Mouse (Mus musculus) midbrain, embryonic 14.5 days (tissue): Measurements from ENCODE around the gene Zfp866. TPM values are rescaled to one million over a fixed set of nuclear protein-coding genes. Genes with fewer than 3 reads are reported as not detected.
A peak's percentile ranks its signal among the peaks of the same experiment; 100 is the strongest.

ENCODE experiments used
- ATAC-seq: fragments of 200-750 bp; cut with Nextera tagmentation; 2 replicates; pipeline ENCODE4 v1.8.0; 2017; ENCODE audit warnings: moderate number of reproducible peaks, moderate library complexity; ENCODE audit not compliant: low FRiP score, low TSS enrichment
- DNase-seq: peaks from one replicate; pipeline ENCODE4 v3.0.0-alpha.2; 2015
- H3K27ac ChIP-seq: fragments of 300-500 bp; sonication (generic); replicated peaks from 2 replicates; pipeline ENCODE4 v1.5.1; 2014; ENCODE audit warnings: mild to moderate bottlenecking, low read depth, low read length, moderate library complexity
- H3K27me3 ChIP-seq: fragments of 300-500 bp; sonication (generic); 2 replicates; pipeline ENCODE4 v1.6.1; 2014; ENCODE audit warnings: low read length, control low read depth, mixed read lengths; ENCODE audit not compliant: control insufficient read depth, insufficient read depth
- H3K36me3 ChIP-seq: fragments of 300-500 bp; sonication (generic); 2 replicates; pipeline ENCODE4 v1.6.1; 2014; ENCODE audit warnings: low read length, control low read depth; ENCODE audit not compliant: control insufficient read depth, insufficient read depth
- H3K4me1 ChIP-seq: fragments of 300-500 bp; sonication (generic); 2 replicates; pipeline ENCODE4 v1.6.1; 2014; ENCODE audit warnings: mild to moderate bottlenecking, antibody characterized with exemption, low read length, control low read depth; ENCODE audit not compliant: control insufficient read depth, insufficient read depth
- H3K4me2 ChIP-seq: fragments of 300-500 bp; sonication (generic); 2 replicates; pipeline ENCODE4 v1.6.1; 2014; ENCODE audit warnings: mild to moderate bottlenecking, low read length, moderate library complexity
- H3K4me3 ChIP-seq: fragments of 300-500 bp; sonication (generic); replicated peaks from 2 replicates; pipeline ENCODE4 v1.5.1; 2014; ENCODE audit warnings: low read depth, low read length
- H3K9ac ChIP-seq: fragments of 300-500 bp; sonication (generic); replicated peaks from 2 replicates; pipeline ENCODE4 v1.6.1; 2014; ENCODE audit warnings: mild to moderate bottlenecking, low read length, moderate library complexity
- H3K9me3 ChIP-seq: fragments of 300-500 bp; sonication (generic); 2 replicates; pipeline ENCODE4 v1.6.1; 2016; ENCODE audit warnings: low read length, control low read depth, mixed read lengths; ENCODE audit not compliant: control insufficient read depth
- WGBS: fragments of 180-500 bp; shearing (Covaris S2); extraction: QIAGEN DNeasy Blood & Tissue Kit; methylation state at CpG from one replicate; pipeline ENCODE4 v1.1.7; 2014; 5-methylcytosine and 5-hydroxymethylcytosine counted together
- polyA plus RNA-seq: library from polyadenylated mRNA; unstranded; fragments of >200 nt; fragmentation: Nextera tagmentation; extraction: Ambion mirVana; gene quantifications from 2 replicates; pipeline ENCODE4 v1.2.1, GENCODE M21; 2014

Gene Zfp866
- polyA plus RNA-seq, 1 experiment from 2014 or later, result 50.4 TPM

DNA sequence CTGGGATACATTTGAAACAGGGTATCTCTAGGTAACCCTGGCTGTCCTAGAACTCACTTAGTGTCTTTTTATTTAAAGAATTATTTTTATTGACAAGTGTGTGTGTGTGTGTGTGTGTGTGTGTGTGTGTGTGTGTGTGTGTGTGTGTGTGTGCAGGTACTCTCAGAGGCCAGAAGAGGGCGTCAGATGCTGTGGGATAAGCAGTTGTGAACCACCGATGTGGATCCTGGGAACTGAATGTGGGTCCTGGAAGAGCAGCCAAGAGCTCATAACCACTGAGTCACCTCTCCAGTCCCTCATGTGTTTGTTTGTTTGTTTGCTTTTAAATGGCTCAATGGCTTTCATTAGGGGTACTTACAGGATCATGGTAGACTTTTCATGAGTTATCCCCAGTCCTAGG is 23.9 kb upstream of the Zfp866 start:
- DNase-seq (no peak), ATAC-seq (no peak)
- H3K4me1 ChIP-seq, result no peaks in the 10 kb centered on the region
- no peak overlapping the region for H3K9ac ChIP-seq
- H3K4me3 ChIP-seq, result no peak overlapping the region
- no peaks in the 10 kb centered on the region for H3K9me3 ChIP-seq
- H3K27ac ChIP-seq, result no peak overlapping the region
- WGBS, result 89% methylated on average over 2 of the region's 2 CpGs
- H3K4me2 ChIP-seq, result no peak overlapping the region
- peaks cover 73% of the 10 kb centered on the region for H3K36me3 ChIP-seq
- no peaks in the 10 kb centered on the region for H3K27me3 ChIP-seq

DNA sequence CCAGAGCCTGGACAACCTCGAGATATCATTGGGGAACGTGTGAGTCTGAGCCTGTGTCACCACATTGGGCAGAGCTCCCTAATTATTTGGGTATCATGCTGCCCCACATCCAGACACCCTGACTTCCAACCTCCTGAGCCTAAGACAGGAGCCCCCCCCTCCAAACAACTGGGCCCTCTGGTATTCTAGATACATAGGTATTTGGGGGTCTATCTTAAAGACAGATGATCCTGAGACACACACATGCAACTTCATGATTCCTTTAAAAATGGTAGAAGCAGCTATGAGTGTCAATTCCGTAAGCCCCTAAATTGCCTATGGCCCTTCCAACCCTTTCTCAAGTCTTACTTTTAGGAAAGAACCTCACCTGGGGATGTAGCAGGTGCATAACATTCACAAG is 18.8 kb upstream of the Zfp866 start:
- peak overlapping the region; percentile 66; the same call in 1 of the 2 replicates for H3K4me3 ChIP-seq
- no peak overlapping the region for H3K27ac ChIP-seq
- WGBS, result 72% methylated on average over 3 of the region's 3 CpGs
- no peak overlapping the region; the same call in 1 of the 2 replicates for H3K9ac ChIP-seq
- peaks cover 6% of the 10 kb centered on the region; the same call in 1 of the 2 replicates for H3K4me1 ChIP-seq
- H3K4me2 ChIP-seq, result peak overlapping the region; percentile 74
- H3K36me3 ChIP-seq, result peaks cover 69% of the 10 kb centered on the region
- H3K27me3 ChIP-seq, result no peaks in the 10 kb centered on the region
- no peak for ATAC-seq
- DNase-seq, result no peak
- H3K9me3 ChIP-seq, result no peaks in the 10 kb centered on the region

DNA sequence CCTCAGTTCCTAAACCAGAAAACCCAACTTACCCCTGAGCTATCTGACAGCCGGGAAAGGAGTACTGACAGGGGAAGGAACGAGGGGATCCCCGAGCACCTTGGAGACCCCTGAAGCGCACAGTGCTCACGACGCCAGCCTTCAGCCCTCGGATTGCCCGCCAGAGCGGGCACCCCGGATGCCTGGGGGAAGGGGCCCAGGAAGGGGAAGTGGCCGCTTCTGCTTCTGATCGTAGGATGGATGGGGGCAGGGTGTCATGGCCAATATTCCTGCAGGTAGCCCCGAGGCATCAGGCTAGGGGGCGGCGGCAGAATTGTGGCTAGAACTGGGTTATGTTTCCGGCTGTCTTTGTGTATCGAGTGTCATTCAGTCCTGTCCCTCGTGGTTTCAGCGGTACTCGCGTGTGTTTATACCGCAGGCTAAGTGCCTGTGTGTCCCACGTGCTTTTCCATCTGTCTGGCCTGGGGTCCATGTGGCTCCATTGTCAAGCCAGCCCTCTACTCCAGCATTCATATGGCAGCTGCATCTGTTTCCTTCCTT is 18.0 kb upstream of the Zfp866 start:
- H3K9ac ChIP-seq, result peak overlapping the region; percentile 69
- ATAC-seq (peak; percentile 68), DNase-seq (peak; percentile 67)
- peak overlapping the region; percentile 66 for H3K4me3 ChIP-seq
- peak overlapping the region; percentile 70 for H3K27ac ChIP-seq
- peak overlapping the region; percentile 74 for H3K4me2 ChIP-seq
- peaks cover 6% of the 10 kb centered on the region; the same call in 1 of the 2 replicates for H3K4me1 ChIP-seq
- 2% methylated on average over 23 of the region's 23 CpGs for WGBS
- peaks cover 68% of the 10 kb centered on the region for H3K36me3 ChIP-seq
- no peaks in the 10 kb centered on the region for H3K27me3 ChIP-seq
- no peaks in the 10 kb centered on the region for H3K9me3 ChIP-seq

DNA sequence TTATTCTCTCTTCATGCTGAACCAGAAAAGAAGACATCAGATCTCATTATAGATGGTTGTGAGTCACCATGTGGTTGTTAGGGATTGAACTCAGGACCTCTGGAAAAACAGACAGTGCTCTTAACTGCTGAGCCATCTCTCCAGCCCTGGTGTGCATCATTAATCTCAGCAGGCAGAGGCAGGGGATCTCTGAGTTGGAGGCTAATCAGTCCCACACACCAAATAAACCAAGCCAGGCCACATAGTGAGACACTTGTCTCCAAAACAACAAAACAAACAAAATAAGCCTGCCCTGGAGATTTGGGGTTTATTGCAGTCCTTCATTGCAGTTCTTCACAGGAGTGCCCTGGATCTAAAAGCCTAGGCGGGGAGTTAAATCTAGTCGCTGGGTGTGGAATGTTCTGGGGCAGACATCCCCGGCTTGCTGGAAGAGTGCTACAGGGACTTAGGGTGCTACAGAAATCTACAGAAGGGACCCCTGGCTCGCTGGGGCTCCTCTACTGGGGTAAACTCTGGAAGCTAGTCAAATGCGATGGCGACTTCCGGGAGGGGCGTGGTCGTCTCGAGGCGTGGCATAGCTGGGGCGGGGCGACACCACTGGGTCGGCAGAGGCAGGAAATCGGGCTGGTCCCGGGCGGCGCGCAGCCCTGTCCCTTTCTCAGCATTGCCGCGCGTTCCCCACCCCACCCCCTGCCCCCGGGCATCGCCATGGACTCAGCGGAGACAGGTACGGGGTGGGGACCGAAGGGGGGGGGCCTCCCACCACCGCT is 17.3 kb upstream of the Zfp866 start, which contains the start of gene Gmip:
Gmip (plus strand) TSS at position 586 of the 770 bp plus-strand sequence.
- WGBS, result 8% methylated on average over 28 of the region's 28 CpGs
- peak; percentile 82 for DNase-seq
- Histone ChIP-seq H3K4me2 (peak within 1 kb of the TSS; percentile 74), H3K36me3 (peaks cover 68% of the 10 kb centered on the region), H3K27ac (peak within 1 kb of the TSS; percentile 70), H3K27me3 (no peaks in the 10 kb centered on the region), H3K9ac (peak within 1 kb of the TSS; percentile 69), H3K4me1 (peaks cover 6% of the 10 kb centered on the region; the same call in 1 of the 2 replicates), H3K9me3 (no peaks in the 10 kb centered on the region), H3K4me3 (peak within 1 kb of the TSS; percentile 66)
- ATAC-seq, result peak; percentile 65

DNA sequence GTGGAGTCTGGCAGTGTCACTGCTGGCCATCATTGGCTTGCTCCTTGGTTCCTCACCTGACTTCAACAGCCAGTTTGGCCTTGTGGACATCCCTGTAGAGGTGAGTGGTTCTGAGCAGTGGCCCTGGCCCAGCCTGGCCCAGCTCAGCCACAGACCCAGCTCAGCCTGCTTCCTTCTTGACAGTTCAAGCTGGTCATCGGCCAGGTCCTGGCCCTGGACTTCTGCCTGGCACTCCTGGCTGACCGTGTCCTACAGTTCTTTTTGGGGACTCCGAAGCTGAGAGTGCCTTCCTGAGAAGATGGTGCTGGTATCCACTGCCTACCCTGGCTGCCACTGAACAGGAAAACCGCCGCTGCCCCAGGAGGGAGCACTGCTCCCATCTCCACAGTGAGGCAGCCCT is 16.3 kb upstream of the Zfp866 start:
- Histone ChIP-seq H3K36me3 (peaks cover 73% of the 10 kb centered on the region), H3K9ac (no peak overlapping the region), H3K9me3 (no peaks in the 10 kb centered on the region), H3K4me2 (no peak overlapping the region), H3K27ac (no peak overlapping the region), H3K4me3 (no peak overlapping the region), H3K4me1 (peaks cover 6% of the 10 kb centered on the region; the same call in 1 of the 2 replicates), H3K27me3 (no peaks in the 10 kb centered on the region)
- ATAC-seq (no peak), DNase-seq (no peak)
- WGBS, result 95% methylated on average over 5 of the region's 5 CpGs

DNA sequence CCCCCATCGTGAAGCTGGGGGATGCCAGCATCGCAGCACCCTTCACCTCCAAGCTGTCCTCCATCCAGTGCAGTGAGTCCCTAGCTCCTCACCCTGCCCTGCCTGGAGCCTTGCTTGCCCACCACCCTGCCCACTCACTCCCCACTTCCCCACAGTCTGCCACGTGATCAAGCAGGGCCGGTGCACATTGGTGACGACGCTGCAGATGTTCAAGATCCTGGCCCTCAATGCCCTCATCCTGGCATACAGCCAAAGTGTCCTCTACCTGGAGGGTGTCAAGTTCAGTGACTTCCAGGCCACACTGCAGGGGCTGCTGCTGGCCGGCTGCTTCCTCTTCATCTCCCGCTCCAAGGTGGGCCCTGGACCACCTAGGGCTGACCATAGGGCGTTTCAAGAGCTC is 14.5 kb upstream of the Zfp866 start:
- ATAC-seq, result no peak
- WGBS, result 99% methylated on average over 9 of the region's 9 CpGs
- Histone ChIP-seq H3K9ac (no peak overlapping the region), H3K4me2 (no peak overlapping the region), H3K27me3 (no peaks in the 10 kb centered on the region), H3K9me3 (no peaks in the 10 kb centered on the region), H3K27ac (no peak overlapping the region), H3K36me3 (peaks cover 76% of the 10 kb centered on the region), H3K4me3 (no peak overlapping the region), H3K4me1 (peaks cover 6% of the 10 kb centered on the region; the same call in 1 of the 2 replicates)
- DNase-seq, result no peak

DNA sequence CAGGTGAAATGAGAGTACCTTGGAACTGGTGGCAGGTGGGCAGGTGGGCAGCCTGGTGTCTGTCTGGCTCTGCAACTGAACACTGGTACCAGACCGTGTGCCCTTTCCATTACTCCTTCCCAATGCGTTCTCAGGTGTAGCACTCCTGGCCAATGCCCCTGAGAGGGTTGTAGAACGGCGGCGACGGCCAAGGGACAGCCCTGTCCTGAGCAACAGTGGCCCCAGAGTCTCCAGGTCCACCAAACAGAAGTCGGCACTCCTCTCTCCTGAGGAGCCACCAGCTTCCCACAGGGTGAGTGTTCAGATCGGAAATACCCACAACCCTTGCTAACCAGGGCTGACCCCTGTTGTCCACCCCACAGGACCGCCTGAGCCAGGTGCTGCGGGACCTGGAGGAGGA is 14.1 kb upstream of the Zfp866 start:
- 93% methylated on average over 10 of the region's 10 CpGs for WGBS
- no peak for DNase-seq
- H3K9me3 ChIP-seq, result no peaks in the 10 kb centered on the region
- H3K9ac ChIP-seq, result no peak overlapping the region
- H3K36me3 ChIP-seq, result peaks cover 80% of the 10 kb centered on the region
- ATAC-seq, result no peak
- H3K27me3 ChIP-seq, result no peaks in the 10 kb centered on the region
- peaks cover 6% of the 10 kb centered on the region; the same call in 1 of the 2 replicates for H3K4me1 ChIP-seq
- H3K27ac ChIP-seq, result no peak overlapping the region
- no peak overlapping the region for H3K4me3 ChIP-seq
- no peak overlapping the region for H3K4me2 ChIP-seq

DNA sequence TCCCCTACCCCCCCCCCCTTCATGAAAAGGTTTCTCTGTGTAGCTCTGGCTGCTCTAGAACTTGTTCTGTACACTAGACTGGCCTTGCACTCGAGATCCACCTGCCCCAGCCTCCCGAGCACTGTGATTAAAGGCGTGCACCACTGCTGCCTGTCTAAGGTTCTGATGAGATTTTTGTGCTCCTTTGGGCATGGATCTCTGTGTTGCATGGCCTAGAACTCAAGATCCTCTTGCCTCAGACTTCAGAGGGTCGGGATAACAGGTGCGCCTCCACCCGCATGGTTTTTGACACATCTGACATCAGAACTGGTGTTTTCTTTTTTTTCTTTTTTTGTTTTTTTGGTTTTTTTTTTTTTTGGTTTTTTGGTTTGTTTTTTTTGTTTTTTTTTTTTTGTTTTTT is 13.6 kb upstream of the Zfp866 start:
- Histone ChIP-seq H3K27ac (no peak overlapping the region), H3K27me3 (no peaks in the 10 kb centered on the region), H3K36me3 (peaks cover 86% of the 10 kb centered on the region), H3K4me2 (no peak overlapping the region), H3K9ac (no peak overlapping the region), H3K9me3 (no peaks in the 10 kb centered on the region), H3K4me3 (no peak overlapping the region), H3K4me1 (peaks cover 3% of the 10 kb centered on the region; the same call in 1 of the 2 replicates)
- WGBS, result 94% methylated on average over 6 of the region's 6 CpGs
- DNase-seq, result no peak
- no peak for ATAC-seq
